Mouse (Mus musculus) intestine, embryonic 16.5 days (tissue): ENCODE measurements around the gene Otud7b. TPM values are rescaled to one million over a fixed set of nuclear protein-coding genes. Genes with fewer than 3 reads are reported as not detected.
A peak's percentile ranks its signal among the peaks of the same experiment; 100 is the strongest.
"Not testable (repeated sequence)": the region's sequence is repeated elsewhere in the genome, so short reads cannot be mapped to it uniquely, and the experiment has no call there.

Experiments used
- ATAC-seq: fragments of 200-750 bp; cut with Nextera tagmentation; 2 replicates; pipeline ENCODE4 v1.8.0; 2017; ENCODE audit warnings: moderate TSS enrichment, moderate library complexity
- H3K27ac ChIP-seq: fragments of 300-500 bp; sonication (generic); 2 replicates; pipeline ENCODE4 v1.5.1; 2014; ENCODE audit warnings: mild to moderate bottlenecking, low read length
- H3K27me3 ChIP-seq: fragments of 300-500 bp; sonication (generic); replicated peaks from 2 replicates; pipeline ENCODE4 v1.6.1; 2014; ENCODE audit warnings: low read length, control low read depth, mixed read lengths; ENCODE audit not compliant: control insufficient read depth, insufficient read depth
- H3K36me3 ChIP-seq: fragments of 300-500 bp; sonication (generic); 2 replicates; pipeline ENCODE4 v1.6.1; 2014; ENCODE audit warnings: low read length, control low read depth; ENCODE audit not compliant: control insufficient read depth, insufficient read depth
- H3K4me1 ChIP-seq: fragments of 300-500 bp; sonication (generic); 2 replicates; pipeline ENCODE4 v1.6.1; 2014; ENCODE audit warnings: low read length, control low read depth, mixed read lengths; ENCODE audit not compliant: control insufficient read depth, insufficient read depth
- H3K4me2 ChIP-seq: fragments of 300-500 bp; sonication (generic); 2 replicates; pipeline ENCODE4 v1.6.1; 2014; ENCODE audit warnings: low read depth, low read length, control low read depth
- H3K4me3 ChIP-seq: fragments of 300-500 bp; sonication (generic); 2 replicates; pipeline ENCODE4 v1.5.1; 2014; ENCODE audit warnings: mild to moderate bottlenecking, low read length
- H3K9ac ChIP-seq: fragments of 300-500 bp; sonication (generic); 2 replicates; pipeline ENCODE4 v1.6.1; 2014; ENCODE audit warnings: low read depth, low read length
- H3K9me3 ChIP-seq: fragments of 300-500 bp; sonication (generic); 2 replicates; pipeline ENCODE4 v1.6.1; 2016; ENCODE audit warnings: low read length, control low read depth; ENCODE audit not compliant: control insufficient read depth
- WGBS: fragments of 180-500 bp; shearing (Covaris S2); extraction: QIAGEN DNeasy Blood & Tissue Kit; methylation state at CpG from one replicate; pipeline ENCODE4 v1.1.7; 2014; 5-methylcytosine and 5-hydroxymethylcytosine counted together
- polyA plus RNA-seq: library from polyadenylated mRNA; unstranded; fragments of >200 nt; fragmentation: Nextera tagmentation; extraction: Ambion mirVana; gene quantifications from 2 replicates; pipeline ENCODE4 v1.2.1, GENCODE M21; 2015

Gene Otud7b
- polyA plus RNA-seq, 1 experiment from 2014 or later: 15.5 TPM

- H3K27me3 ChIP-seq: no peaks in the 10 kb centered on the region
- H3K9me3 ChIP-seq: no peaks in the 10 kb centered on the region
- H3K4me1 ChIP-seq: peaks cover 15% of the 10 kb centered on the region
- peak overlapping the region; percentile 89 for H3K4me3 ChIP-seq
- H3K36me3 ChIP-seq: peaks cover 10% of the 10 kb centered on the region; the same call in 1 of the 2 replicates
- peak overlapping the region; percentile 69 for H3K4me2 ChIP-seq
- 61% methylated on average over 10 of the region's 10 CpGs for WGBS
- peak overlapping the region; percentile 82 for H3K9ac ChIP-seq
- ATAC-seq: no peak
- peak overlapping the region; percentile 97 for H3K27ac ChIP-seq
These were observed 66.7 kb downstream of the Otud7b start for GRCm38 (mm10) chr3:96170976-96171545.

DNA sequence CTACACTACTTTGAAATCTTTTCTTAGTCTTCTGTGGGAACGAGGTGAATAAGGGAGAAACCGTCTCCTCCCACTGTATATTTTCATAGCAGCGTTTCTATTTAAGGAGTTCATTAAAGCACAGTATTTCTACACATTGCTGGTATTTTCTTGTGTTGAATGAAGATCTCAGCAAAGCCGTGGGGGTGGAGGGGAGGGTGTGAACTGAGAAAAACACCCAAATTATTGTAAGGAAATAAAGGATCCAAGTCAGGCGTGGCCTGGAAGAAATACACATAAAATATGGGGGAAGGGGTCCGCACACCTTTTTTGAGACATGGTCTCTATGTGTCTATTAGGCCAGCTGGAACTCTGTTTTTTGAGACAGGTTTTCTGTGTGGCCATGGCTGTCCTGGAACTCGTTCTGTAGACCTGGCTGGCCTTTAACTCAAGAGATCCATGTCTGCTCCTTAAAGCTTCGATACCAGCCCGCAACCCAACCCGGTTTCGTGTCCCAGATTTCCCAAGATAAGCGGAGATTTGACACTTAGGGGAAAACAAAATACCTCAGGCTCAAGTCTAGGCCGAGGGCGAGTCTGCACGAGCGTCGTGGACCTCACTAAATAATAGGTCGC is 67.4 kb downstream of the Otud7b start:
- WGBS: 17% methylated on average over 18 of the region's 18 CpGs
- Histone ChIP-seq H3K36me3 (peaks cover 10% of the 10 kb centered on the region; the same call in 1 of the 2 replicates), H3K27me3 (no peaks in the 10 kb centered on the region), H3K4me3 (peak overlapping the region; percentile 89), H3K9me3 (no peaks in the 10 kb centered on the region), H3K27ac (peak overlapping the region; percentile 97), H3K4me2 (peak overlapping the region; percentile 69), H3K9ac (peak overlapping the region; percentile 82), H3K4me1 (peaks cover 15% of the 10 kb centered on the region)
- peak; percentile 24 for ATAC-seq

- Histone ChIP-seq H3K4me2 (peak within 1 kb of the TSS; percentile 92), H3K36me3 (peaks cover 10% of the 10 kb centered on the region; the same call in 1 of the 2 replicates), H3K4me3 (peak within 1 kb of the TSS; percentile 89), H3K4me1 (peaks cover 15% of the 10 kb centered on the region), H3K27ac (peak within 1 kb of the TSS; percentile 97), H3K9ac (peak within 1 kb of the TSS; percentile 82), H3K9me3 (no peaks in the 10 kb centered on the region), H3K27me3 (no peaks in the 10 kb centered on the region)
- WGBS: under 1% methylated on average over 57 of the region's 58 CpGs
- ATAC-seq: peak; percentile 93
These were observed 68.2 kb downstream of the Otud7b start, which contains the start of gene Sf3b4 for GRCm38 (mm10) chr3:96172197-96173178. Sf3b4 (plus strand) TSS chr3:96172332.

- H3K36me3 ChIP-seq: peaks cover 10% of the 10 kb centered on the region; the same call in 1 of the 2 replicates
- H3K9me3 ChIP-seq: no peaks in the 10 kb centered on the region
- H3K9ac ChIP-seq: peak overlapping the region; percentile 82
- H3K4me2 ChIP-seq: peak overlapping the region; percentile 92
- no peaks in the 10 kb centered on the region for H3K27me3 ChIP-seq
- peak overlapping the region; percentile 89 for H3K4me3 ChIP-seq
- WGBS: 39% methylated on average over 7 of the region's 7 CpGs
- ATAC-seq: no peak
- H3K27ac ChIP-seq: no peak overlapping the region; the same call in 1 of the 2 replicates
- H3K4me1 ChIP-seq: peaks cover 15% of the 10 kb centered on the region
These were observed 68.9 kb downstream of the Otud7b start for GRCm38 (mm10) chr3:96173185-96173584.

DNA sequence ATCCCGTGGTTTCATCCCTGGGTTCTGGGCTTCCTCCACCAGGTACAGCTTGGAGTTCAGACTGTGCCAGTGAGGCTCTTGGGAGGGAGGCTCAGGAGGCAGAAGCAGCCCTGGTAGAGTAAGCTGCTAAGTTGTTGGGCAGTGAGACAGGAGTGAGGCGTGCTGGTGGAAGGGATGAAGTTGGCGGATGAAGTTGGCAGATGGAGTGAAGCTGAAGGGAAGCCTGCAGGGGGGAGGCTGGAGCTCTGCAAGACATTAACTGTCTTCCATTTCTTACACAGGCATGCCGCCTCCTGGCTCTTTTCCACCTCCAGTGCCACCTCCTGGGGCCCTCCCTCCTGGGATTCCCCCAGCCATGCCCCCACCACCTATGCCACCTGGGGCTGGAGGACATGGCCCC is 69.7 kb downstream of the Otud7b start:
- Histone ChIP-seq H3K4me1 (peaks cover 15% of the 10 kb centered on the region), H3K36me3 (peaks cover 10% of the 10 kb centered on the region; the same call in 1 of the 2 replicates)
- not testable (repeated sequence) for H3K27me3 ChIP-seq, H3K4me3 ChIP-seq, H3K9me3 ChIP-seq, ATAC-seq, H3K27ac ChIP-seq, H3K9ac ChIP-seq, H3K4me2 ChIP-seq
- WGBS: 78% methylated on average over 4 of the region's 4 CpGs

DNA sequence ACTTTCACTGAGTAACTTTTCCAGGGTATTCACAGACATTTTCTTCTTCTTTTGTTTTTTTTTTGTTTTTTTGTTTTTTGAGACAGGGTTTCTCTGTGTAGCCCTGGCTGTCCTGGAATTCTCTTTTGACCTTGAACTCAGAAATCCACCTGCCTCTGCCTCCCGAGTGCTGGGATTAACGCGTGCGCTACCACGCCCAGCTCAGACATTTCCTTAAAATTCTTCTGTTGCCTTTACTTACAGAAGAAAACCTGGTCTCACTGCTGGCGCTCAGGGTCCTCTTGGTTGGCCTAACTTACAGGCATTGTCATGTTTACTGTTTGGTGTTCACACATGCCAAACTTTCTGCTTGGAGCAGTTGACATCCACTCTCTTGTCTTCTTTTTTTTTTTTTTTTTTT is 70.9 kb downstream of the Otud7b start:
- Histone ChIP-seq H3K27me3 (no peaks in the 10 kb centered on the region), H3K27ac (no peak overlapping the region), H3K4me2 (no peak overlapping the region), H3K9me3 (no peaks in the 10 kb centered on the region), H3K4me3 (no peak overlapping the region), H3K36me3 (peaks cover 7% of the 10 kb centered on the region; the same call in 1 of the 2 replicates), H3K9ac (no peak overlapping the region), H3K4me1 (peaks cover 15% of the 10 kb centered on the region)
- ATAC-seq: no peak
- WGBS: 90% methylated on average over 6 of the region's 6 CpGs

DNA sequence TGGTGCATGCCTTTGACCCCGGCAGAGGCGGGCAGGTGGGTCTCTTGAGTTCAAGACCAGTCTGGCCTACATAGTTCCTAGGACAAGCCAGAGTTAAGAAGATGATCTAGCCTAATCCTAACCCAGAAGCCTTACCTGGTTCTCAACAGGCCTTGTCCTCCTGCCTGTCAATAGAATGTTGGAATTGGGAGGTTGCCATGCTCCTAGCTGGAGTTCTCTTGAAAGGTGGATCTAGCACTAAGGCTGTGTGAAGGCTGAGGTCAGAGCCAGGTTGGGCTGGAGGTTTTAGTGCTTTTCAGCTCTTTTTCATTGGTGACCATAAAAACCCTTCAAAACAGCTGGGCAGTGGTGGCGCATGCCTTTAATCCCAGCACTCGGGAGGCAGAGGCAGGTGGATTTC is 74.1 kb downstream of the Otud7b start:
- WGBS: 83% methylated on average over 4 of the region's 4 CpGs
- Histone ChIP-seq H3K9ac (no peak overlapping the region), H3K27me3 (no peaks in the 10 kb centered on the region), H3K4me2 (no peak overlapping the region), H3K4me1 (peaks cover 7% of the 10 kb centered on the region; the same call in 1 of the 2 replicates), H3K36me3 (peaks cover 7% of the 10 kb centered on the region; the same call in 1 of the 2 replicates), H3K4me3 (no peak overlapping the region), H3K9me3 (no peaks in the 10 kb centered on the region), H3K27ac (no peak overlapping the region)
- ATAC-seq: no peak

- Histone ChIP-seq H3K9me3 (no peaks in the 10 kb centered on the region), H3K4me2 (no peak overlapping the region), H3K36me3 (peaks cover 7% of the 10 kb centered on the region; the same call in 1 of the 2 replicates), H3K4me3 (no peak overlapping the region), H3K9ac (no peak overlapping the region; the same call in 1 of the 2 replicates), H3K27ac (no peak overlapping the region), H3K4me1 (peaks cover 7% of the 10 kb centered on the region; the same call in 1 of the 2 replicates), H3K27me3 (no peaks in the 10 kb centered on the region)
- WGBS: 76% methylated on average over 2 of the region's 2 CpGs
- no peak for ATAC-seq
These were observed 74.6 kb downstream of the Otud7b start for GRCm38 (mm10) chr3:96178902-96179301.

DNA sequence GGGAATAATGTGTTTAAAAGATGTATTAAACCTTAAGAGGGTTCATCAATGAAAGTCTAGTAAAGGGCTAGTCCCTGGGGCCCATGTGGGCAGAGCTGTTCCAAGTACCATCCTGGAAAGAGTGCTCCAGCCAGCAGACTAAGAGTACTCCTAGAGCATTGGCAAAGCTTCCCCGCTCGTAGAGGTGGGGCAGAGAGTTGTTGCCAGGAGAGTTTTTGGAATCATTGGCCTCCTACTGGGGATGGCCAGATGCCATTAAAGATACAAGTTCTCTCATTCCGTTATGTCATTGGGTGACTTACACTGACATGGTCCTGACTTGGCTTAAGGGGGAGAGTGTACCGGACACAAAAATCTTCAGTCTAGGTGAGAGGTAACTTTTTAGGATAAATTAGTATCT is 75.2 kb downstream of the Otud7b start:
- H3K4me1 ChIP-seq: peaks cover 2% of the 10 kb centered on the region; the same call in 1 of the 2 replicates
- H3K27ac ChIP-seq: no peak overlapping the region
- no peak for ATAC-seq
- peaks cover 6% of the 10 kb centered on the region; the same call in 1 of the 2 replicates for H3K36me3 ChIP-seq
- no peak overlapping the region for H3K9ac ChIP-seq
- 66% methylated on average over 4 of the region's 4 CpGs for WGBS
- no peak overlapping the region for H3K4me2 ChIP-seq
- H3K27me3 ChIP-seq: no peaks in the 10 kb centered on the region
- H3K9me3 ChIP-seq: no peaks in the 10 kb centered on the region
- no peak overlapping the region for H3K4me3 ChIP-seq
